Mouse (Mus musculus): ENCODE measurements around the gene Afap1. TPM values are rescaled to one million over a fixed set of nuclear protein-coding genes. Genes with fewer than 3 reads are reported as not detected.
A peak's percentile ranks its signal among the peaks of the same experiment; 100 is the strongest.

The Afap1 gene
- polyA plus RNA-seq, 1 experiment from 2014 or later, result 82.8 TPM

GRCm38 (mm10) chr5:35900401-35901225, 7.5 kb downstream of the Afap1 start:
- ATAC-seq (ENCODE audit: low FRiP score), result no peak
- Histone ChIP-seq H3K36me3 (no peaks in the 10 kb centered on the region), H3K4me1 (replicated peaks) (peaks cover 89% of the 10 kb centered on the region), H3K9me3 (no peaks in the 10 kb centered on the region), H3K27ac (peak overlapping the region; percentile 31; the same call in 1 of the 2 replicates), H3K9ac (no peak overlapping the region), H3K4me2 (peak overlapping the region; percentile 18; the same call in 1 of the 2 replicates), H3K27me3 (no peaks in the 10 kb centered on the region), H3K4me3 (no peak overlapping the region)
- WGBS, result 31% methylated on average over 10 of the region's 10 CpGs

- ATAC-seq (ENCODE audit: low FRiP score), result no peak
- Histone ChIP-seq H3K4me1 (replicated peaks) (peaks cover 87% of the 10 kb centered on the region), H3K36me3 (no peaks in the 10 kb centered on the region), H3K4me2 (peak overlapping the region; percentile 18; the same call in 1 of the 2 replicates), H3K27me3 (no peaks in the 10 kb centered on the region), H3K9ac (no peak overlapping the region), H3K27ac (peak overlapping the region; percentile 31; the same call in 1 of the 2 replicates), H3K9me3 (no peaks in the 10 kb centered on the region), H3K4me3 (no peak overlapping the region)
- WGBS, result 43% methylated on average over 12 of the region's 12 CpGs
Observed at GRCm38 (mm10) chr5:35901226-35901809, 8.2 kb downstream of the Afap1 start.

GRCm38 (mm10) chr5:35903456-35903855, 10.3 kb downstream of the Afap1 start:
- no peak overlapping the region for H3K9ac ChIP-seq
- H3K27ac ChIP-seq, result peak overlapping the region; percentile 2; the same call in 1 of the 2 replicates
- H3K4me1 ChIP-seq (replicated peaks), result peaks cover 87% of the 10 kb centered on the region
- no peak overlapping the region for H3K4me2 ChIP-seq
- no peaks in the 10 kb centered on the region for H3K27me3 ChIP-seq
- no peaks in the 10 kb centered on the region for H3K36me3 ChIP-seq
- 59% methylated on average over 8 of the region's 8 CpGs for WGBS
- no peaks in the 10 kb centered on the region for H3K9me3 ChIP-seq
- H3K4me3 ChIP-seq, result no peak overlapping the region
- ATAC-seq (ENCODE audit: low FRiP score), result no peak

- 44% methylated on average over 8 of the region's 8 CpGs for WGBS
- Histone ChIP-seq H3K4me1 (replicated peaks) (peaks cover 90% of the 10 kb centered on the region), H3K4me3 (no peak overlapping the region), H3K36me3 (no peaks in the 10 kb centered on the region), H3K27me3 (no peaks in the 10 kb centered on the region), H3K9ac (peak overlapping the region; percentile 39; the same call in 1 of the 2 replicates), H3K9me3 (no peaks in the 10 kb centered on the region), H3K27ac (peak overlapping the region; percentile 67), H3K4me2 (no peak overlapping the region)
- ATAC-seq (ENCODE audit: low FRiP score), result no peak
Observed at GRCm38 (mm10) chr5:35905283-35905682, 12.2 kb downstream of the Afap1 start.

- Histone ChIP-seq H3K4me3 (no peak overlapping the region), H3K9me3 (no peaks in the 10 kb centered on the region), H3K27ac (peak overlapping the region; percentile 91), H3K36me3 (peaks cover 6% of the 10 kb centered on the region), H3K9ac (peak overlapping the region; percentile 21; the same call in 1 of the 2 replicates), H3K27me3 (no peaks in the 10 kb centered on the region), H3K4me2 (peak overlapping the region; percentile 29; the same call in 1 of the 2 replicates), H3K4me1 (replicated peaks) (peaks cover 81% of the 10 kb centered on the region)
- 73% methylated on average over 4 of the region's 4 CpGs for WGBS
- ATAC-seq (ENCODE audit: low FRiP score), result no peak
Observed at GRCm38 (mm10) chr5:35907090-35907489, 14.0 kb downstream of the Afap1 start.

GRCm38 (mm10) chr5:35907633-35908426, 14.7 kb downstream of the Afap1 start:
- Histone ChIP-seq H3K4me2 (peak overlapping the region; percentile 29), H3K4me1 (replicated peaks) (peaks cover 77% of the 10 kb centered on the region), H3K9ac (peak overlapping the region; percentile 56), H3K36me3 (peaks cover 12% of the 10 kb centered on the region), H3K4me3 (no peak overlapping the region), H3K9me3 (no peaks in the 10 kb centered on the region), H3K27me3 (no peaks in the 10 kb centered on the region), H3K27ac (peak overlapping the region; percentile 91)
- ATAC-seq (ENCODE audit: low FRiP score), result peak; percentile 88
- WGBS, result 15% methylated on average over 15 of the region's 15 CpGs

- Histone ChIP-seq H3K9me3 (no peaks in the 10 kb centered on the region), H3K4me1 (replicated peaks) (peaks cover 69% of the 10 kb centered on the region), H3K27ac (peak overlapping the region; percentile 91), H3K36me3 (peaks cover 15% of the 10 kb centered on the region), H3K4me2 (peak overlapping the region; percentile 29), H3K4me3 (no peak overlapping the region), H3K9ac (peak overlapping the region; percentile 56), H3K27me3 (no peaks in the 10 kb centered on the region)
- WGBS, result 42% methylated on average over 13 of the region's 13 CpGs
- ATAC-seq (ENCODE audit: low FRiP score), result 0 out of 2 replicates have a peak, but pooled peaks have one; percentile 8
Observed at GRCm38 (mm10) chr5:35908626-35909443, 15.7 kb downstream of the Afap1 start.

GRCm38 (mm10) chr5:35915629-35916300, 22.6 kb downstream of the Afap1 start:
- no peaks in the 10 kb centered on the region for H3K27me3 ChIP-seq
- peaks cover 15% of the 10 kb centered on the region for H3K36me3 ChIP-seq
- no peaks in the 10 kb centered on the region for H3K9me3 ChIP-seq
- peak overlapping the region; percentile 8; the same call in 1 of the 2 replicates for H3K9ac ChIP-seq
- WGBS, result 53% methylated on average over 12 of the region's 12 CpGs
- H3K4me2 ChIP-seq, result no peak overlapping the region
- peak overlapping the region; percentile 81 for H3K27ac ChIP-seq
- H3K4me3 ChIP-seq, result no peak overlapping the region
- no peak for ATAC-seq (ENCODE audit: low FRiP score)
- H3K4me1 ChIP-seq (replicated peaks), result peaks cover 67% of the 10 kb centered on the region

- Histone ChIP-seq H3K9ac (no peak overlapping the region; the same call in 1 of the 2 replicates), H3K36me3 (peaks cover 10% of the 10 kb centered on the region; the same call in 1 of the 2 replicates), H3K4me2 (no peak overlapping the region), H3K27ac (peak overlapping the region; percentile 93), H3K9me3 (no peaks in the 10 kb centered on the region), H3K4me3 (no peak overlapping the region), H3K27me3 (no peaks in the 10 kb centered on the region), H3K4me1 (replicated peaks) (peaks cover 75% of the 10 kb centered on the region)
- 35% methylated on average over 5 of the region's 5 CpGs for WGBS
- no peak for ATAC-seq (ENCODE audit: low FRiP score)
Observed at GRCm38 (mm10) chr5:35916666-35917065, 23.5 kb downstream of the Afap1 start.

GRCm38 (mm10) chr5:35918387-35918786, 25.3 kb downstream of the Afap1 start:
- H3K9me3 ChIP-seq, result no peaks in the 10 kb centered on the region
- peak overlapping the region; percentile 93 for H3K27ac ChIP-seq
- H3K36me3 ChIP-seq, result no peaks in the 10 kb centered on the region
- peak; percentile 26; the same call in 1 of the 2 replicates for ATAC-seq (ENCODE audit: low FRiP score)
- WGBS, result 10% methylated on average over 8 of the region's 8 CpGs
- H3K9ac ChIP-seq, result peak overlapping the region; percentile 49
- no peaks in the 10 kb centered on the region for H3K27me3 ChIP-seq
- peaks cover 92% of the 10 kb centered on the region for H3K4me1 ChIP-seq (replicated peaks)
- peak overlapping the region; percentile 16; the same call in 1 of the 2 replicates for H3K4me2 ChIP-seq
- no peak overlapping the region for H3K4me3 ChIP-seq

GRCm38 (mm10) chr5:35920076-35920475, 27.0 kb downstream of the Afap1 start:
- Histone ChIP-seq H3K27me3 (no peaks in the 10 kb centered on the region), H3K4me2 (no peak overlapping the region), H3K36me3 (no peaks in the 10 kb centered on the region), H3K4me1 (replicated peaks) (peaks cover 98% of the 10 kb centered on the region), H3K9ac (no peak overlapping the region), H3K9me3 (no peaks in the 10 kb centered on the region), H3K27ac (peak overlapping the region; percentile 93), H3K4me3 (no peak overlapping the region)
- no peak for ATAC-seq (ENCODE audit: low FRiP score)
- 23% methylated on average over 4 of the region's 4 CpGs for WGBS
